Mouse (Mus musculus) kidney, postnatal 0 days (tissue): ENCODE measurements around the gene Mapkapk2. TPM values are rescaled to one million over a fixed set of nuclear protein-coding genes. Genes with fewer than 3 reads are reported as not detected.

Source experiments
- ATAC-seq: fragments of 200-750 bp; cut with Nextera tagmentation; replicated peaks from 2 replicates; pipeline ENCODE4 v1.8.0; 2017; ENCODE audit warnings: low read depth, moderate number of reproducible peaks, moderate TSS enrichment, moderate library complexity; ENCODE audit not compliant: low FRiP score
- DNase-seq: peaks from one replicate; pipeline ENCODE4 v3.0.0-alpha.2; 2016; ENCODE audit warnings: low spot score
- H3K27ac ChIP-seq: fragments of 300-500 bp; sonication (generic); 2 replicates; pipeline ENCODE4 v1.5.1; 2014; ENCODE audit warnings: mild to moderate bottlenecking
- H3K27me3 ChIP-seq: fragments of 300-500 bp; sonication (generic); 2 replicates; pipeline ENCODE4 v1.6.1; 2014; ENCODE audit warnings: low read length, mixed read lengths; ENCODE audit not compliant: insufficient read depth
- H3K36me3 ChIP-seq: fragments of 300-500 bp; sonication (generic); 2 replicates; pipeline ENCODE4 v1.6.1; 2014; ENCODE audit warnings: low read length, mixed read lengths; ENCODE audit not compliant: insufficient read depth
- H3K4me1 ChIP-seq: fragments of 300-500 bp; sonication (generic); replicated peaks from 2 replicates; pipeline ENCODE4 v1.6.1; 2014; ENCODE audit warnings: antibody characterized with exemption, low read length, mixed read lengths; ENCODE audit not compliant: insufficient read depth
- H3K4me2 ChIP-seq: fragments of 300-500 bp; sonication (generic); 2 replicates; pipeline ENCODE4 v1.6.1; 2014; ENCODE audit warnings: mild to moderate bottlenecking, low read length, moderate library complexity, mixed read lengths
- H3K4me3 ChIP-seq: fragments of 300-500 bp; sonication (generic); replicated peaks from 2 replicates; pipeline ENCODE4 v1.5.1; 2014; ENCODE audit warnings: low read depth, low read length
- H3K9ac ChIP-seq: fragments of 300-500 bp; sonication (generic); 2 replicates; pipeline ENCODE4 v1.6.1; 2014; ENCODE audit warnings: low read depth, low read length
- H3K9me3 ChIP-seq: fragments of 300-500 bp; sonication (generic); replicated peaks from 2 replicates; pipeline ENCODE4 v1.6.1; 2016; ENCODE audit warnings: low read length, inconsistent platforms, mixed read lengths
- CTCF ChIP-seq: IDR thresholded peaks from 2 replicates; pipeline ENCODE4 v1.5.1; 2016; ENCODE audit warnings: antibody characterized with exemption, low read depth, mild to moderate bottlenecking, moderate library complexity
- WGBS: fragments of 180-500 bp; shearing (Covaris S2); extraction: QIAGEN DNeasy Blood & Tissue Kit; methylation state at CpG from one replicate; pipeline ENCODE4 v1.1.7; 2014; 5-methylcytosine and 5-hydroxymethylcytosine counted together
- polyA plus RNA-seq: library from polyadenylated mRNA; unstranded; fragments of >200 nt; fragmentation: Nextera tagmentation; extraction: Ambion mirVana; gene quantifications from 2 replicates; pipeline ENCODE4 v1.2.1, GENCODE M21; 2015

The Mapkapk2 gene
- polyA plus RNA-seq, 1 experiment from 2014 or later = 55.9 TPM

GRCm38 (mm10) chr1:131138191-131139016 is 40.8 kb upstream of the Mapkapk2 start, which contains the start of gene Dyrk3:
Dyrk3 (minus strand) TSS chr1:131138340.
- H3K9ac ChIP-seq = peak within 1 kb of the TSS; percentile 71
- peak within 1 kb of the TSS; percentile 72 for H3K27ac ChIP-seq
- H3K4me1 ChIP-seq = peaks cover 4% of the 10 kb centered on the region; the same call in 1 of the 2 replicates
- ATAC-seq (peak; percentile 97), DNase-seq (peak; percentile 94)
- TF ChIP-seq CTCF = peak; percentile 57
- no peaks in the 10 kb centered on the region for H3K27me3 ChIP-seq
- peak within 1 kb of the TSS; percentile 77 for H3K4me3 ChIP-seq
- no peaks in the 10 kb centered on the region for H3K36me3 ChIP-seq
- no peaks in the 10 kb centered on the region for H3K9me3 ChIP-seq
- WGBS = 6% methylated on average over 49 of the region's 49 CpGs
- peak within 1 kb of the TSS; percentile 99 for H3K4me2 ChIP-seq

- WGBS = 1% methylated on average over 31 of the region's 36 CpGs
- H3K4me2 ChIP-seq = peak overlapping the region; percentile 99
- no peak for TF ChIP-seq CTCF
Observed at GRCm38 (mm10) chr1:131137717-131138118, 40.1 kb upstream of the Mapkapk2 start.

GRCm38 (mm10) chr1:131137111-131137510 is 39.5 kb upstream of the Mapkapk2 start:
- Histone ChIP-seq H3K27me3 (no peaks in the 10 kb centered on the region), H3K4me2 (peak overlapping the region; percentile 99; the same call in 1 of the 2 replicates), H3K36me3 (no peaks in the 10 kb centered on the region), H3K9ac (no peak overlapping the region), H3K4me1 (peaks cover 4% of the 10 kb centered on the region; the same call in 1 of the 2 replicates), H3K27ac (no peak overlapping the region), H3K9me3 (no peaks in the 10 kb centered on the region), H3K4me3 (0 out of 2 replicates have a peak overlapping the region, but pooled peaks have one; percentile 77)
- ATAC-seq (no peak), DNase-seq (no peak)
- no peak for TF ChIP-seq CTCF
- WGBS = 28% methylated on average over 5 of the region's 5 CpGs

More at GRCm38 (mm10) chr1:131137717-131138118, 40.1 kb upstream of the Mapkapk2 start:
- no peaks in the 10 kb centered on the region for H3K36me3 ChIP-seq
- H3K9ac ChIP-seq = peak overlapping the region; percentile 71
- DNase-seq = peak; percentile 38
- peak overlapping the region; percentile 77 for H3K4me3 ChIP-seq
- H3K9me3 ChIP-seq = no peaks in the 10 kb centered on the region
- peak; percentile 78 for ATAC-seq
- peaks cover 4% of the 10 kb centered on the region; the same call in 1 of the 2 replicates for H3K4me1 ChIP-seq
- H3K27ac ChIP-seq = peak overlapping the region; percentile 72
- no peaks in the 10 kb centered on the region for H3K27me3 ChIP-seq

- no peak for TF ChIP-seq CTCF
- no peaks in the 10 kb centered on the region for H3K9me3 ChIP-seq
- no peak for ATAC-seq
- H3K36me3 ChIP-seq = no peaks in the 10 kb centered on the region
- peaks cover 4% of the 10 kb centered on the region; the same call in 1 of the 2 replicates for H3K4me1 ChIP-seq
- no peak overlapping the region for H3K4me3 ChIP-seq
- H3K4me2 ChIP-seq = no peak overlapping the region
- no peaks in the 10 kb centered on the region for H3K27me3 ChIP-seq
- DNase-seq = no peak
- WGBS = 71% methylated on average over 10 of the region's 10 CpGs
- H3K27ac ChIP-seq = no peak overlapping the region
- no peak overlapping the region for H3K9ac ChIP-seq
Observed at GRCm38 (mm10) chr1:131135960-131136629, 38.5 kb upstream of the Mapkapk2 start.

GRCm38 (mm10) chr1:131134942-131135522 is 37.4 kb upstream of the Mapkapk2 start:
- H3K9me3 ChIP-seq = no peaks in the 10 kb centered on the region
- H3K4me3 ChIP-seq = no peak overlapping the region
- H3K27me3 ChIP-seq = no peaks in the 10 kb centered on the region
- H3K9ac ChIP-seq = no peak overlapping the region
- no peak overlapping the region for H3K27ac ChIP-seq
- H3K4me2 ChIP-seq = no peak overlapping the region
- no peaks in the 10 kb centered on the region for H3K36me3 ChIP-seq
- 52% methylated on average over 8 of the region's 8 CpGs for WGBS
- no peak for ATAC-seq
- H3K4me1 ChIP-seq = peaks cover 4% of the 10 kb centered on the region; the same call in 1 of the 2 replicates
- peak; percentile 58 for DNase-seq
- TF ChIP-seq CTCF = no peak

- Histone ChIP-seq H3K4me2 (no peak overlapping the region), H3K9ac (no peak overlapping the region), H3K27ac (no peak overlapping the region), H3K27me3 (no peaks in the 10 kb centered on the region), H3K4me1 (peaks cover 1% of the 10 kb centered on the region; the same call in 1 of the 2 replicates), H3K4me3 (no peak overlapping the region), H3K9me3 (no peaks in the 10 kb centered on the region), H3K36me3 (0 out of 2 replicates have a peak, but pooled peaks cover under 1% of the 10 kb centered on the region)
- DNase-seq (no peak), ATAC-seq (no peak)
- 62% methylated on average over 6 of the region's 6 CpGs for WGBS
- no peak for TF ChIP-seq CTCF
Observed at GRCm38 (mm10) chr1:131134231-131134630, 36.6 kb upstream of the Mapkapk2 start.
